Mouse (Mus musculus): ENCODE results near the gene Ttc34. TPM values are rescaled to one million over a fixed set of nuclear protein-coding genes. Genes with fewer than 3 reads are reported as not detected.

Gene Ttc34
- polyA plus RNA-seq, 1 experiment: not detected

GRCm38 (mm10) chr4:154864961-154865760, 27.9 kb downstream of the Ttc34 start:
- peaks cover 26% of the 10 kb centered on the region for H3K27me3 ChIP-seq (ENCODE audit: control insufficient read depth, insufficient read depth, insufficient read length)
- no peaks in the 10 kb centered on the region for H3K79me2 ChIP-seq (ENCODE audit: control insufficient read depth, insufficient read depth)
- TF ChIP-seq TCF3 (IDR thresholded peaks at IDR 0.05; ENCODE audit: insufficient read length, low read depth): no peak
- TF ChIP-seq CEBPB (IDR thresholded peaks at IDR 0.05; ENCODE audit: insufficient read depth, poor library complexity, severe bottlenecking): no peak
- TF ChIP-seq MYOD1 (IDR thresholded peaks at IDR 0.05; ENCODE audit: control insufficient read depth in 1 of 3, insufficient read length in 2 of 3, low read depth in 2 of 3): no peak
- no peak for TF ChIP-seq E2F4 (IDR thresholded peaks at IDR 0.05; ENCODE audit: insufficient read depth)
- TF ChIP-seq SRF (IDR thresholded peaks at IDR 0.05; ENCODE audit: control insufficient read depth, insufficient read length, low read depth): no peak
- no peak for TF ChIP-seq USF1 (IDR thresholded peaks at IDR 0.05; ENCODE audit: low read depth)
- no peak for TF ChIP-seq TCF12 (IDR thresholded peaks at IDR 0.05; ENCODE audit: insufficient read depth, poor library complexity, severe bottlenecking)
- no peak for TF ChIP-seq POLR2A (IDR thresholded peaks at IDR 0.05; ENCODE audit: insufficient read length, low read depth)
- no peak for TF ChIP-seq POLR2AphosphoS2 (IDR thresholded peaks at IDR 0.05; ENCODE audit: insufficient read length, low read depth)
- no peak for TF ChIP-seq MAX (IDR thresholded peaks at IDR 0.05; ENCODE audit: low read depth)
- TF ChIP-seq MYOG (IDR thresholded peaks at IDR 0.05; ENCODE audit: control insufficient read depth in 1 of 3, insufficient read depth in 1 of 3, insufficient read length in 2 of 3, low read depth in 2 of 3): no peak
- no peak for TF ChIP-seq REST (IDR thresholded peaks at IDR 0.05; ENCODE audit: insufficient read depth, insufficient read length)
- peak overlapping the region; percentile 18 for H3K4me2 ChIP-seq (ENCODE audit: low read depth)
- no peak overlapping the region for H3K4me3 ChIP-seq
- no peak overlapping the region for H3ac ChIP-seq (ENCODE audit: control insufficient read depth, insufficient read length)
- H3K36me3 ChIP-seq (ENCODE audit: control insufficient read depth, insufficient read depth): no peaks in the 10 kb centered on the region

DNA sequence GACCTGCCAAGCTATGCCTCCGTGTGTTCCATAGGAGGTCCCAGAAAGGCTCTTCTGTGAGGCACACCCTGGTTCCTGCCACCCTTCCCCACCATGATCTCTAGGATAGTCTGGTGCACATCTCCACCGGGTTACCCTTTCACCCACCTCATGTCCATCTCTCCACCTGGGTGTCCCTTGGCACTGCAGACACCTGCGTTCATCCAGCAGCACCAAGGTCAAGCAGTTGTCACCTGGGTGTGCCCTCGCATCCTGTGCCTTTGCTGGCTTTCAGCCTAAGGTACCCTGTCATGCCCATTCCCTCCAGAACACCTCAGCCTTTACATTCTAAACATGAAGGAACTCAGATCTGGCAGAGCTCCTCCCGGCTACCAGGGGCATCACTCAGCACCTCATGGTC, 29.1 kb downstream of the Ttc34 start:
- no peaks in the 10 kb centered on the region for H3K79me2 ChIP-seq (ENCODE audit: control insufficient read depth, insufficient read depth)
- no peak overlapping the region for H3K4me2 ChIP-seq (ENCODE audit: low read depth)
- H3ac ChIP-seq (ENCODE audit: control insufficient read depth, insufficient read length): no peak overlapping the region
- H3K27me3 ChIP-seq (ENCODE audit: control insufficient read depth, insufficient read depth, insufficient read length): peaks cover 18% of the 10 kb centered on the region
- TF ChIP-seq POLR2A (IDR thresholded peaks at IDR 0.05; ENCODE audit: insufficient read length, low read depth): no peak
- TF ChIP-seq POLR2AphosphoS2 (IDR thresholded peaks at IDR 0.05; ENCODE audit: insufficient read length, low read depth): no peak
- TF ChIP-seq SRF (IDR thresholded peaks at IDR 0.05; ENCODE audit: control insufficient read depth, insufficient read length, low read depth): no peak
- no peak for TF ChIP-seq MAX (IDR thresholded peaks at IDR 0.05; ENCODE audit: low read depth)
- TF ChIP-seq TCF3 (IDR thresholded peaks at IDR 0.05; ENCODE audit: insufficient read length, low read depth): no peak
- TF ChIP-seq CEBPB (IDR thresholded peaks at IDR 0.05; ENCODE audit: insufficient read depth, poor library complexity, severe bottlenecking): no peak
- no peak for TF ChIP-seq E2F4 (IDR thresholded peaks at IDR 0.05; ENCODE audit: insufficient read depth)
- no peak for TF ChIP-seq REST (IDR thresholded peaks at IDR 0.05; ENCODE audit: insufficient read depth, insufficient read length)
- no peak for TF ChIP-seq TCF12 (IDR thresholded peaks at IDR 0.05; ENCODE audit: insufficient read depth, poor library complexity, severe bottlenecking)
- TF ChIP-seq MYOG (IDR thresholded peaks at IDR 0.05; ENCODE audit: control insufficient read depth in 1 of 3, insufficient read depth in 1 of 3, insufficient read length in 2 of 3, low read depth in 2 of 3): no peak
- no peak for TF ChIP-seq MYOD1 (IDR thresholded peaks at IDR 0.05; ENCODE audit: control insufficient read depth in 1 of 3, insufficient read length in 2 of 3, low read depth in 2 of 3)
- TF ChIP-seq USF1 (IDR thresholded peaks at IDR 0.05; ENCODE audit: low read depth): no peak
- no peak overlapping the region for H3K4me3 ChIP-seq
- no peaks in the 10 kb centered on the region for H3K36me3 ChIP-seq (ENCODE audit: control insufficient read depth, insufficient read depth)

GRCm38 (mm10) chr4:154867257-154867656, 30.0 kb downstream of the Ttc34 start:
- no peak overlapping the region for H3K4me2 ChIP-seq (ENCODE audit: low read depth)
- no peaks in the 10 kb centered on the region for H3K79me2 ChIP-seq (ENCODE audit: control insufficient read depth, insufficient read depth)
- peaks cover 19% of the 10 kb centered on the region for H3K27me3 ChIP-seq (ENCODE audit: control insufficient read depth, insufficient read depth, insufficient read length)
- no peak overlapping the region for H3K4me3 ChIP-seq
- TF ChIP-seq MYOD1 (IDR thresholded peaks at IDR 0.05; ENCODE audit: control insufficient read depth in 1 of 3, insufficient read length in 2 of 3, low read depth in 2 of 3): no peak
- no peak for TF ChIP-seq E2F4 (IDR thresholded peaks at IDR 0.05; ENCODE audit: insufficient read depth)
- TF ChIP-seq MAX (IDR thresholded peaks at IDR 0.05; ENCODE audit: low read depth): no peak
- no peaks in the 10 kb centered on the region for H3K36me3 ChIP-seq (ENCODE audit: control insufficient read depth, insufficient read depth)
- no peak overlapping the region for H3ac ChIP-seq (ENCODE audit: control insufficient read depth, insufficient read length)

- TF ChIP-seq POLR2A (IDR thresholded peaks at IDR 0.05; ENCODE audit: insufficient read length, low read depth) (no peak), MAX (IDR thresholded peaks at IDR 0.05; ENCODE audit: low read depth) (no peak), TCF12 (IDR thresholded peaks at IDR 0.05; ENCODE audit: insufficient read depth, poor library complexity, severe bottlenecking) (no peak), SRF (IDR thresholded peaks at IDR 0.05; ENCODE audit: control insufficient read depth, insufficient read length, low read depth) (no peak), E2F4 (IDR thresholded peaks at IDR 0.05; ENCODE audit: insufficient read depth) (no peak), USF1 (IDR thresholded peaks at IDR 0.05; ENCODE audit: low read depth) (no peak), POLR2AphosphoS2 (IDR thresholded peaks at IDR 0.05; ENCODE audit: insufficient read length, low read depth) (no peak), CEBPB (IDR thresholded peaks at IDR 0.05; ENCODE audit: insufficient read depth, poor library complexity, severe bottlenecking) (no peak), MYOD1 (IDR thresholded peaks at IDR 0.05; ENCODE audit: control insufficient read depth in 1 of 3, insufficient read length in 2 of 3, low read depth in 2 of 3) (no peak), MYOG (IDR thresholded peaks at IDR 0.05; ENCODE audit: control insufficient read depth in 1 of 3, insufficient read depth in 1 of 3, insufficient read length in 2 of 3, low read depth in 2 of 3) (no peak), TCF3 (IDR thresholded peaks at IDR 0.05; ENCODE audit: insufficient read length, low read depth) (no peak), REST (IDR thresholded peaks at IDR 0.05; ENCODE audit: insufficient read depth, insufficient read length) (no peak)
These were observed 32.2 kb downstream of the Ttc34 start, which contains the start of gene Mmel1 for GRCm38 (mm10) chr4:154869440-154869839. Mmel1 (plus strand) TSS chr4:154869585.

More at GRCm38 (mm10) chr4:154869440-154869839, 32.2 kb downstream of the Ttc34 start, which contains the start of gene Mmel1:
- Histone ChIP-seq H3K4me3 (no peak within 1 kb of the TSS), H3K79me2 (ENCODE audit: control insufficient read depth, insufficient read depth) (no peaks in the 10 kb centered on the region), H3ac (ENCODE audit: control insufficient read depth, insufficient read length) (no peak within 1 kb of the TSS), H3K27me3 (ENCODE audit: control insufficient read depth, insufficient read depth, insufficient read length) (peaks cover 27% of the 10 kb centered on the region), H3K36me3 (ENCODE audit: control insufficient read depth, insufficient read depth) (no peaks in the 10 kb centered on the region), H3K4me2 (ENCODE audit: low read depth) (no peak within 1 kb of the TSS)

All from myocyte (in vitro differentiated cells).